Mouse (Mus musculus) MEL (cell line): ENCODE results near the gene Bmp2k.

Experiments
- EP300 ChIP-seq, 2 experiments: IDR thresholded peaks; 2 replicates each; pipeline ENCODE4 v1.6.1; 2011; ENCODE audit warnings: improper control_type of control experiment in 2 of 2, low read length in 2 of 2, low read depth in 1 of 2, mild to moderate bottlenecking in 1 of 2
- GATA1 ChIP-seq: IDR thresholded peaks from 2 replicates; pipeline ENCODE4 v1.6.1; 2011; ENCODE audit warnings: low read depth, low read length, improper control_type of control experiment
- MYC ChIP-seq: IDR thresholded peaks from 2 replicates; pipeline ENCODE4 v1.6.1; 2011; ENCODE audit warnings: low read depth, mild to moderate bottlenecking, low read length, improper control_type of control experiment, moderate library complexity
- POLR2A ChIP-seq, 2 experiments: IDR thresholded peaks; 2 replicates each; pipeline ENCODE4 v1.6.1; 2011 to 2012; ENCODE audit warnings: low read length in 2 of 2, mild to moderate bottlenecking in 2 of 2, control low read depth in 1 of 2, improper control_type of control experiment in 1 of 2, low read depth in 1 of 2, moderate library complexity in 1 of 2; ENCODE audit not compliant: control insufficient read depth in 1 of 2, insufficient read depth in 1 of 2, poor library complexity in 1 of 2
- SMC3 ChIP-seq: IDR thresholded peaks from 2 replicates; pipeline ENCODE4 v1.6.1; 2011; ENCODE audit warnings: low read depth, low read length, improper control_type of control experiment
- USF1 ChIP-seq: IDR thresholded peaks from 2 replicates; pipeline ENCODE4 v1.6.1; 2014; ENCODE audit warnings: low read depth, mild to moderate bottlenecking, inconsistent platforms, low read length, improper control_type of control experiment, moderate library complexity

- TF ChIP-seq MYC = no peak
- TF ChIP-seq SMC3 = no peak
- TF ChIP-seq GATA1 = no peak
- no peak for TF ChIP-seq USF1
- TF ChIP-seq EP300 (IDR thresholded peaks at IDR 0.05; ENCODE audit: low read depth in 1 of 2, low read length in 2 of 2) = no peak
- no peak for TF ChIP-seq POLR2A (IDR thresholded peaks at IDR 0.05; ENCODE audit: control insufficient read depth in 1 of 2, insufficient read depth in 1 of 2, low read depth in 1 of 2, low read length in 2 of 2, poor library complexity in 1 of 2)
Measured at GRCm38 (mm10) chr5:96986850-96987249, 10.6 kb upstream of the Bmp2k start.
